Mouse (Mus musculus) spleen, postnatal 4 days (tissue): Measurements from ENCODE around the gene Tm9sf2.

ENCODE experiments used
- DNase-seq, 2 experiments: peaks; one replicate each; pipeline ENCODE4 v3.0.0; 2022; ENCODE audit warnings: low spot score in 2 of 2

Gene Tm9sf2

GRCm38 (mm10) chr14:122176263-122176798, 69.5 kb downstream of the Tm9sf2 start:
- DNase-seq: no peak

- no peak for DNase-seq
Measured at GRCm38 (mm10) chr14:122179262-122179661, 72.4 kb downstream of the Tm9sf2 start.

GRCm38 (mm10) chr14:122181078-122181814, 74.4 kb downstream of the Tm9sf2 start, which contains the start of gene Clybl:
Gene Clybl (plus strand): TSS chr14:122181704.
- DNase-seq: peak; percentile 97 to 98

GRCm38 (mm10) chr14:122181815-122182157, 74.9 kb downstream of the Tm9sf2 start:
- no peak for DNase-seq

GRCm38 (mm10) chr14:122182220-122182619, 75.4 kb downstream of the Tm9sf2 start:
- DNase-seq: no peak

GRCm38 (mm10) chr14:122183974-122184373, 77.1 kb downstream of the Tm9sf2 start:
- peak in 1 of 2 experiments; percentile 18 for DNase-seq

GRCm38 (mm10) chr14:122188250-122188649, 81.4 kb downstream of the Tm9sf2 start:
- no peak for DNase-seq

GRCm38 (mm10) chr14:122189901-122190300, 83.1 kb downstream of the Tm9sf2 start:
- DNase-seq: no peak

- DNase-seq: no peak
Measured at GRCm38 (mm10) chr14:122190527-122190926, 83.7 kb downstream of the Tm9sf2 start.

GRCm38 (mm10) chr14:122190941-122191510, 84.2 kb downstream of the Tm9sf2 start:
- DNase-seq: peak; percentile 59 to 84

- DNase-seq: no peak
Measured at GRCm38 (mm10) chr14:122194630-122195029, 87.8 kb downstream of the Tm9sf2 start.

GRCm38 (mm10) chr14:122196851-122197250, 90.0 kb downstream of the Tm9sf2 start:
- no peak for DNase-seq

GRCm38 (mm10) chr14:122200247-122200885, 93.5 kb downstream of the Tm9sf2 start:
- no peak for DNase-seq

GRCm38 (mm10) chr14:122209177-122209576, 102.3 kb downstream of the Tm9sf2 start:
- DNase-seq: no peak
